Mouse (Mus musculus) cerebellum, adult 2 months (tissue): Measurements from ENCODE around the gene Acp1. TPM values are rescaled to one million over a fixed set of nuclear protein-coding genes. Genes with fewer than 3 reads are reported as not detected.

Source experiments
- DNase-seq, 2 experiments: peaks; one replicate each; pipeline ENCODE4 v3.0.0; 2021
- H3K27ac ChIP-seq: fragments of 200-500 bp; 2 replicates; pipeline ENCODE4 v1.5.1; 2012; ENCODE audit warnings: low read length, control low read depth, inconsistent platforms; ENCODE audit not compliant: insufficient read depth
- H3K27me3 ChIP-seq: fragments of 200-500 bp; 2 replicates; pipeline ENCODE4 v1.6.1; 2012; ENCODE audit warnings: inconsistent platforms, mild to moderate bottlenecking, low read length, moderate library complexity; ENCODE audit not compliant: control insufficient read depth, insufficient read depth
- H3K4me1 ChIP-seq: fragments of 200-500 bp; 2 replicates; pipeline ENCODE4 v1.6.1; 2011; ENCODE audit warnings: low read length; ENCODE audit not compliant: control insufficient read depth, insufficient read depth
- H3K4me3 ChIP-seq: fragments of 200-500 bp; replicated peaks from 2 replicates; pipeline ENCODE3; 2011; ENCODE audit warnings: mild to moderate bottlenecking, low read depth, low read length, control low read depth; ENCODE audit not compliant: insufficient read depth
- CTCF ChIP-seq: fragments of 200-500 bp; IDR thresholded peaks from 2 replicates; pipeline ENCODE4 v1.5.1; 2011; ENCODE audit warnings: low read depth, mild to moderate bottlenecking, control low read depth, low read length, moderate library complexity, borderline replicate concordance; ENCODE audit not compliant: insufficient read depth
- POLR2A ChIP-seq: fragments of 200-500 bp; IDR thresholded peaks from 2 replicates; pipeline ENCODE4 v1.6.1; 2011; ENCODE audit warnings: low read length, control low read depth, borderline replicate concordance; ENCODE audit not compliant: insufficient read depth
- WGBS: fragments of 180-500 bp; shearing (Covaris S2); methylation state at CpG from one replicate; pipeline ENCODE4 v1.1.7; 2018; 5-methylcytosine and 5-hydroxymethylcytosine counted together
- polyA plus RNA-seq: library from polyadenylated mRNA; depleted of rRNA; stranded (reverse); fragments of >200 nt; gene quantifications from 2 replicates; pipeline ENCODE4 v1.2.3, GENCODE M21; 2012

Acp1 gene
- polyA plus RNA-seq, 1 experiment: 27.4 TPM

DNA sequence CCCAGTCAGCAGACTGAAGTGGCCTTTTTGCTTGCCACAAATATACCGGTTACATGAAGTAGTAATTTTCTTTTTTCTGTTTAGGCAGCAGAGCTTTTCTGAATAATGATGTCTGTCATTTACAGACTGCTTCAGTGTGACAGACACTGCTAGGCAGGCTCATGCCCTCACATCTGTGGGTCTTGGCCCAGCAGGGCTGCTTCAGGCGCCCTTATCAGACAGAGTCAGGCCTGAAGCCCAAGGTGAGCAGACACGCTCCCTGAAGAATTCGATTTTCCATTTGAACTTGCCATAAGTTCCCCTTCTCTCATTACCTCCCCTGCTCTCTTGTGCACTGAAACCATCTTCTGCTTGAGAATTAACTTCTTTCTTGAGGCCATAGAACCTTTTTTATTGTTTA, 23.4 kb downstream of the Acp1 start:
- no peak for DNase-seq
- H3K4me1 ChIP-seq: no peaks in the 10 kb centered on the region
- H3K27ac ChIP-seq: no peak overlapping the region
- no peak for TF ChIP-seq CTCF
- no peak for TF ChIP-seq POLR2A
- peaks cover 6% of the 10 kb centered on the region; the same call in 1 of the 2 replicates for H3K27me3 ChIP-seq
- H3K4me3 ChIP-seq: no peak overlapping the region
- 88% methylated on average over 4 of the region's 4 CpGs for WGBS

DNA sequence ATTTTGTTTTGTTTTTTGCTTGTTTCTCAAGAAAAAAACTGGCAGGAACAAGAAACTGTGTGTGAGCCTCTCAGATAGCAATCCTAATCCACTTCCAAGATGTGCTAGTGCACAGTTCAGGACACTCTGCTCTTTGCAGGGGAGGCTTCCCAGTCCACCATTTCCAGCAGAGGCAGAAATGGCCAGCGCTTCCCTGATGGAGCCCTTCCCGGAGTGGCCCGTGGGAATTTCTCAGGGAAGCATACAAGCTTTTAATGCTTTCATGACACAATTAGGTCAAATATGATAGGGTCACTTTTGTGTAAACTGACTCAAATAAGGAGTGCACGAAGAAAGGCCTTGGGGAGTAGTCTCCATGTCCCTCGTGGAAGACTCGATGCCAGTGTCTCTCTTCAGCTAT, 25.5 kb downstream of the Acp1 start:
- TF ChIP-seq POLR2A (no peak), CTCF (no peak)
- no peak for DNase-seq
- Histone ChIP-seq H3K27ac (no peak overlapping the region), H3K4me1 (no peaks in the 10 kb centered on the region), H3K27me3 (peaks cover 6% of the 10 kb centered on the region; the same call in 1 of the 2 replicates), H3K4me3 (no peak overlapping the region)
- 74% methylated on average over 6 of the region's 6 CpGs for WGBS

DNA sequence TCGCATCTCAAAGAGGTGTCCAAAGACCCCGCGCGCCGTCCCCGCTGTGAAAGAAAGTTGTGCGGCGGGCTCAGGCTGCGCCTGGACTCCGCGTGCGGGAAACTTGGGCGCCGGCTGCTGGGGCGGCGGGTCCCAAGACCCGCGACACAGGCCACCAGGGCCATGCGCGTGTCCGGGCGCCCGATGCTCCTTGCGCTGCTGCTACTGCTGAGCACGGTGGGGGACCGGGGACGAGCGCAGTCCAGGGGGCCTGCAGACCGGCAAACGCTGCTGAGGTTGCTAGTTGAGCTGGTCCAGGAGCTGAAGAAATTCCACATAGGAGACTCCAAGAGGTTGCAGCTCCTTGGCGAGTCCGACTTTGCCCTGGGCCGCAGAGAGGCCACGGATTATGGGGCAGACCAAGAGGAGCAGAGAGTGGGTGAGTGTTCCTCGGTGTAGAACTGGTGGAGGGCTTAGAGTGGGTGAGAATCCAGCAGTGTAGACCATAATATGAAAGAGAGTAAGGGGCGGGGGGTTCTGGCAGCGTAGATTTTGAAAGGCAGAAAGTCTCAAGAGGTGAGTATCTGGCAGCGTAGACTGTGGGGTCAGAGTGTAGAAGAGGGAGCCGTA, 26.7 kb downstream of the Acp1 start:
- no peak overlapping the region for H3K27ac ChIP-seq
- H3K27me3 ChIP-seq: peaks cover 6% of the 10 kb centered on the region; the same call in 1 of the 2 replicates
- WGBS: 9% methylated on average over 39 of the region's 39 CpGs
- DNase-seq: no peak
- no peaks in the 10 kb centered on the region for H3K4me1 ChIP-seq
- H3K4me3 ChIP-seq: no peak overlapping the region
- TF ChIP-seq CTCF (no peak), POLR2A (no peak)

DNA sequence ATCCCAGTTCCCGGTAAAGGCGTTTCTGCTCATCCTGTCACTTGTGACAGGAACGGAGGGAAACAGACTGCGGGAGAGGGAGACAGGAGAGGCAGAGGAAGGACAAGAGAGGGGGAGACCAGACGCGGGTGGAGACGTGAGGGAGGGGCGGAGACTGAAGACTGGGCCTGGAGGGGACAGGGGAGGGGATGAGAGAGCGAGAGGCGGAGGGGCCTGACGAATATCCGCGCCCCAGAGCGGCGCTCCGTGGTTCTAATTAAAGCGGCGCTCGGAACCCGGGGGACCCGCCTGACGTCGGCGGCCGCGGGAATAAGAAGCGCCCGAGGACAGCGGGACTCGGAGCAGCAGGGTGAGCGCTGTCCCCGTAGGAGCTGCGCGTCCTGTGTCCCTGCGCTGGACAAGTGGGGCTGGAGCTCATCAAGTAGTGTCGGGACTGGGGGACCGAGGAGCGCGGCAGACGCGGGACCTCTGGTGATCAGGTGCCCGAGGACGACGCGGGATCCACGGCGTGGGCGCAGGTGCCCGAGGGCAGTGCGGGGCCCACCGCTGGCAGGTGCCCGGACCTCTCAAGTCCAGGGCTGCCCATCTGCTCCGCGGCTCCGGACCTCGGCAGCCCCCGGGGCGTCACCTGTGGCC, 27.3 kb downstream of the Acp1 start, which contains the start of gene Alkal2:
Gene Alkal2 (plus strand): TSS at position 337 of the 636 bp plus-strand sequence.
- Histone ChIP-seq H3K4me1 (no peaks in the 10 kb centered on the region), H3K4me3 (peak within 1 kb of the TSS; percentile 36), H3K27me3 (peaks cover 6% of the 10 kb centered on the region; the same call in 1 of the 2 replicates), H3K27ac (no peak within 1 kb of the TSS)
- DNase-seq: no peak
- TF ChIP-seq POLR2A: no peak
- TF ChIP-seq CTCF: no peak
- under 1% methylated on average over 58 of the region's 58 CpGs for WGBS

DNA sequence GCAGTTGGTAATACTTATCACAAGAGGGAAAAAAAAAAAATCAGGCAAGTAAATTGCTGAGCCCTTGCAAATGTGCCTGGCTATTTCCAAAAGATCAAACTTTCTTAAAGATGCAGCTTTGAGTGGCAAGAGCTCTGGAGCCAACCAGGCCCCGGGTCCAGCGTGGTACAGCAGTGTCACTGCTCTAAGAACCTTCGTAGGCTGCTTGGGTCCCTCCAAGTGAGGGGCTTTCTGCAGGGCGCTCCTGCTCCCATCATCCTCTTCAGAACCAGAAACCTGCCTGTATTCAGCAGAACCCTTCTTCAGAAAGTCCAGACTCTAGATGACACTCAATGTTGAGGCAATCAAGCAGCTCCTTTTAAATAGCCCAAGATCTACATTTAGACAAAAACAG, 27.8 kb downstream of the Acp1 start:
- TF ChIP-seq POLR2A: no peak
- TF ChIP-seq CTCF: no peak
- Histone ChIP-seq H3K4me1 (no peaks in the 10 kb centered on the region), H3K4me3 (no peak overlapping the region), H3K27ac (no peak overlapping the region), H3K27me3 (peaks cover 6% of the 10 kb centered on the region; the same call in 1 of the 2 replicates)
- no peak for DNase-seq
- WGBS: 14% methylated on average over 4 of the region's 4 CpGs

DNA sequence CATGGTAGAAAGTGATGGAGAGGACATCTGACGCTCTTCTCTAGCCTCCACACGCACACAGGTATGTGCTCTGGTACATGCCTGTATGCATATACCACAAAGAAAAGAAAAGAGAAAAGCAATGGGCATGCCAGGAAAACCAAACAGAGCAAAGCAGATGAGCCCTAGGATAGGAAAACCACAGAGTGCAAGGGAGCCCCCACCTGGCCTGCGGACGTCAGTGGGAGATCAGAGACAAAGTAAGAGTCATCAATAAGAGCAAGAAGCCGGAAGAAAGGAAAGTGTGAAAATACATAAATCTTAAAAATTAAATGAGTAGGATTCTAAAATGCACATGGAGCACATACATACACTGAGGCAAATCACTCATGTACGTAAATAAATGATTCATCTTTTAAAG, 31.9 kb downstream of the Acp1 start:
- TF ChIP-seq CTCF (no peak), POLR2A (no peak)
- DNase-seq: no peak
- Histone ChIP-seq H3K27ac (no peak overlapping the region), H3K4me1 (no peaks in the 10 kb centered on the region), H3K4me3 (no peak overlapping the region), H3K27me3 (peaks cover 5% of the 10 kb centered on the region; the same call in 1 of the 2 replicates)
- WGBS: 69% methylated on average over 6 of the region's 6 CpGs

DNA sequence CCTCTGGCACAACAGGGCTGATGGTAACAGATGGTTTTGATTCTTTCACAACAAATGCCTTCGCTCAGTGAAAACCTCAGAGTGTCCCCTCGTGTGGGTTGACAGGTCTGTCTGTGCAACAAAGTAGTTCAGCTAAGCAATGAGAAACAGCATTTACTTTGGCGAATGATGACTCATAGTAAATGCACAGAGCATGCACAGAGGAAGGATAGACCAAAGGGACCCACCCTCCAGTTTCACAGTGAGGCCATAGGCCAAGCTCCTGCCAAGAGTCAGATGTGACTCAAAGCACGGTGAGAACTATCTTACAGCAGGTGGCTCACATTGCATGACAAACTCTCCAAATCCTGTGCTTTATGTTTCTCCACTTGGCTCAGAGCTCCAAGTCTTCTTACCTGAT, 45.6 kb downstream of the Acp1 start:
- Histone ChIP-seq H3K27me3 (no peaks in the 10 kb centered on the region), H3K27ac (no peak overlapping the region), H3K4me1 (no peaks in the 10 kb centered on the region), H3K4me3 (no peak overlapping the region)
- TF ChIP-seq CTCF: no peak
- TF ChIP-seq POLR2A: no peak
- 51% methylated on average over 4 of the region's 4 CpGs for WGBS
- DNase-seq: no peak

DNA sequence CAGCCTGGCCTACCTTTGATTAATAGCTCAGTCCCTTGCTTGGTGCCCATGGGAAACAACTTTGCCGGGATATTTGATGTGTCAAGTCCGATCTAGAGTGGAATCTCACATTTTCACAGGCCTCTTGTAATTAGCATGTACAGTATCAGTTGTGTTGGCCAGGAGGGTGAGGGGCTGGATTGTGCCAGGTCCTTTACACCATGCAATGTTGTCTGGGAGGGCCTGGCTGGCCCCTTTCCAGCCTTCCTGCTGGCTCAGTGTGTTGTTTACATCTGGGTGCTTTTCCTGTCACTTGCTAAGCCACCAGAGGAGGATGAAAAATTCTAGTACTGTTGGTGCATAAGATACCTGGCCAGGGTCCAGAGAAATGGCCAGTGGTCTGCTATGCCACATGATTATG, 47.0 kb downstream of the Acp1 start:
- Histone ChIP-seq H3K27ac (no peak overlapping the region), H3K4me3 (no peak overlapping the region), H3K27me3 (no peaks in the 10 kb centered on the region), H3K4me1 (no peaks in the 10 kb centered on the region)
- no peak for DNase-seq
- 15% methylated on average over 2 of the region's 2 CpGs for WGBS
- no peak for TF ChIP-seq CTCF
- no peak for TF ChIP-seq POLR2A
